23 mouse cellular contexts compared by ENCODE assay signal in the genomic region with DNA sequence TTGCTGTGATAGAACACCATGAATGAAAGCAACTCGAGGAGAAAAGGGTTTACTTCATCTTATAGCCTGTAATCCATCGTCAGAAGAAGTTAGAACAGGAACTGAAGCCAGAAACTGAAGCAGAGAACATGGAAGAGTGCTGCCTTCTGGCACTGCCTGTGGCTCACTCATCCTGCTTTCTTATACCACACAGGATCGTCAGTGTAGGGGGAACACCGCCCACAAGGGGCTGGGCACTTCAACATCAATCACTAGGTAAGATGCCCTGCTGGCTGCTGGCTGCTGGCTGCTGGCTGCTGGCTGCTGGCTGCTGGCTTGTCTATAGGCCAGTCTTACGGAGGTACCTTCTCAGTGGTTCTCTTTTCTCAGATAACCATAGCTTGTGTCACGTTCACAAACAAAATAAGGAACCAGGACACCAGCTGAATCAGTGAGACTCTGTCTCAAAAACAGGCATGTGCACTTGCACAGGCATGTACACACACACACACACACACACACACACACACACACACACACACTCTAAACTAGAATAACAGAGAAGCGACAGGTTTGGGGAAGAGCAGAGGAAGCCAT. TPM values are rescaled to one million over a fixed set of nuclear protein-coding genes. Genes with fewer than 3 reads are reported as not detected.
A peak's percentile ranks its signal among the peaks of the same experiment; 100 is the strongest.
DNase-seq lines count a peak whose midpoint lies in the region; ATAC-seq and TF ChIP-seq lines count a peak whose summit lies in the region.
"Had no signal": no experiment of that assay in that cellular context is flagged by ENCODE, and none has a peak within 500 bp of the region (broad histone marks: within the 10 kb centered on the region; RNA-seq: fewer than 3 reads in every experiment).

No protein-coding gene starts in this region.

- TF ChIP-seq RAD21 in MEL (IDR thresholded peaks at IDR 0.05; ENCODE audit: low read depth, low read length), result no peak

- no peak overlapping the region for H3K4me2 ChIP-seq in intestine, embryonic 15.5 days (replicated peaks)
- H3K4me2 ChIP-seq: embryonic facial prominence, embryonic 12.5 days; forebrain, embryonic 15.5 days; heart, embryonic 12.5 days; hindbrain, embryonic 14.5 days had no signal

- H3K36me3 ChIP-seq in MEL (ENCODE audit: control insufficient read depth in 1 of 2, insufficient read depth in 2 of 2, low read length in 2 of 2), result no peaks in the 10 kb centered on the region
- H3K36me3 ChIP-seq in megakaryocyte, embryonic 14.5 days (replicated peaks; ENCODE audit: low read length), result no peaks in the 10 kb centered on the region
- no peaks in the 10 kb centered on the region for H3K36me3 ChIP-seq in intestine, embryonic 15.5 days
- H3K36me3 ChIP-seq: embryonic facial prominence, embryonic 12.5 days; forebrain, embryonic 15.5 days; heart, embryonic 12.5 days; hindbrain, embryonic 10.5 days had no signal

- no peak for TF ChIP-seq POLR2A in MEL (IDR thresholded peaks at IDR 0.05; ENCODE audit: control insufficient read depth in 1 of 2, insufficient read depth in 1 of 2, low read depth in 1 of 2, low read length in 2 of 2, poor library complexity in 1 of 2)

- no peaks in the 10 kb centered on the region for H3K27me3 ChIP-seq in MEL (ENCODE audit: control insufficient read depth in 1 of 2, insufficient read depth in 2 of 2, low read length in 2 of 2)
- H3K27me3 ChIP-seq in megakaryocyte, embryonic 14.5 days (replicated peaks), result peaks cover 14% of the 10 kb centered on the region
- no peaks in the 10 kb centered on the region for H3K27me3 ChIP-seq in intestine, embryonic 15.5 days (replicated peaks)
- H3K27me3 ChIP-seq: embryonic facial prominence, embryonic 12.5 days; forebrain, embryonic 15.5 days; heart, embryonic 12.5 days had no signal

- peak; percentile 49 for ATAC-seq in common myeloid progenitor, adult 5-6 weeks (replicated peaks; ENCODE audit: low read depth, poor library complexity, severe bottlenecking)
- ATAC-seq in intestine, embryonic 15.5 days, result no peak
- ATAC-seq: forebrain, embryonic 15.5 days had no signal

- no peaks in the 10 kb centered on the region for H3K79me2 ChIP-seq in MEL (ENCODE audit: control insufficient read depth, insufficient read depth, low read length, poor library complexity)

- no peaks in the 10 kb centered on the region for H3K9me3 ChIP-seq in MEL (replicated peaks; ENCODE audit: insufficient read depth, low read length)
- no peaks in the 10 kb centered on the region for H3K9me3 ChIP-seq in megakaryocyte, embryonic 14.5 days
- no peaks in the 10 kb centered on the region for H3K9me3 ChIP-seq in intestine, embryonic 15.5 days
- H3K9me3 ChIP-seq: embryonic facial prominence, embryonic 12.5 days; forebrain, embryonic 15.5 days; heart, embryonic 12.5 days; hindbrain, embryonic 10.5 days had no signal

- peak overlapping the region; percentile 3 to 49; a peak in 3 of 4 replicates for H3K4me3 ChIP-seq in MEL (ENCODE audit: control insufficient read depth in 1 of 2, insufficient read depth in 1 of 2, low read depth in 2 of 2, low read length in 2 of 2)
- H3K4me3 ChIP-seq in megakaryocyte, embryonic 14.5 days (replicated peaks), result peak overlapping the region; percentile 21
- H3K4me3 ChIP-seq in intestine, embryonic 15.5 days (replicated peaks), result no peak overlapping the region
- H3K4me3 ChIP-seq: embryonic facial prominence, embryonic 12.5 days; forebrain, embryonic 15.5 days; heart, adult 2 months; heart, embryonic 12.5 days; hindbrain, embryonic 10.5 days had no signal

- no peak for TF ChIP-seq CTCF in MEL (IDR thresholded peaks at IDR 0.05 in 2 of 3, conservative IDR thresholded peaks at IDR 0.05 in 1 of 3; ENCODE audit: control insufficient read depth in 1 of 3, insufficient read depth in 1 of 3, low read depth in 2 of 3, low read length in 3 of 3, poor library complexity in 1 of 3, severe bottlenecking in 1 of 3)

- TF ChIP-seq EP300 in MEL (IDR thresholded peaks at IDR 0.05; ENCODE audit: low read depth in 1 of 2, low read length in 2 of 2), result no peak

- no peak overlapping the region for H3K27ac ChIP-seq in MEL (ENCODE audit: control insufficient read depth, low read depth, low read length)
- no peak overlapping the region for H3K27ac ChIP-seq in intestine, embryonic 15.5 days
- H3K27ac ChIP-seq: embryonic facial prominence, embryonic 12.5 days; forebrain, embryonic 15.5 days; heart, adult 2 months; hindbrain, embryonic 10.5 days; hindbrain, embryonic 14.5 days had no signal

- WGBS in intestine, embryonic 15.5 days, result 63% methylated on average over 7 of the region's 7 CpGs

- H3K4me1 ChIP-seq in MEL (ENCODE audit: control insufficient read depth in 1 of 2, insufficient read depth in 2 of 2, low read length in 2 of 2), result peaks cover 0 to 4% of the 10 kb centered on the region in 2 experiments; a peak in 1 of 4 replicates
- H3K4me1 ChIP-seq in megakaryocyte, embryonic 14.5 days, result peaks cover under 1% of the 10 kb centered on the region; the same call in 1 of the 2 replicates
- peaks cover 8% of the 10 kb centered on the region for H3K4me1 ChIP-seq in intestine, embryonic 15.5 days (replicated peaks)
- H3K4me1 ChIP-seq: embryonic facial prominence, embryonic 12.5 days; forebrain, embryonic 15.5 days had no signal

- peak; percentile 78 for DNase-seq in MEL (ENCODE audit: low read depth, low spot score)
- DNase-seq in urinary bladder, adult 2 months (ENCODE audit: low spot score), result no peak
- no peak for DNase-seq in urinary bladder, postnatal 10 days (ENCODE audit: low spot score)
- no peak for DNase-seq in spleen, adult 12 weeks (ENCODE audit: low spot score)
- DNase-seq: adrenal gland, adult 8-10 months; adrenal gland, postnatal 36 days; B cell, adult 2 months; cerebellum, adult 11 months; cerebellum, adult 8-10 months; cerebellum, postnatal 14 days; gastrocnemius, postnatal 10 days; heart, adult 2 months had no signal

- no peak overlapping the region for H3K9ac ChIP-seq in MEL (ENCODE audit: control insufficient read depth, low read depth, low read length, poor library complexity, severe bottlenecking)
- H3K9ac ChIP-seq in intestine, embryonic 15.5 days, result no peak overlapping the region
- H3K9ac ChIP-seq: embryonic facial prominence, embryonic 12.5 days; forebrain, embryonic 15.5 days; heart, embryonic 12.5 days; hindbrain, embryonic 14.5 days had no signal

TF ChIP-seq in MEL, 35 proteins besides CTCF, POLR2A, EP300 and RAD21:
- TF ChIP-seq SIN3A (IDR thresholded peaks at IDR 0.05; ENCODE audit: low read length), result peak; percentile 39; the same call in 1 of the 2 replicates
- no peak for TF ChIP-seq E2F4 (IDR thresholded peaks at IDR 0.05; ENCODE audit: borderline replicate concordance, low read depth, low read length)
- peak; percentile 63; the same call in 1 of the 2 replicates for TF ChIP-seq TBP (IDR thresholded peaks at IDR 0.05; ENCODE audit: low read depth, low read length)
- TF ChIP-seq POLR2AphosphoS5 (IDR thresholded peaks at IDR 0.05; ENCODE audit: borderline replicate concordance, low read depth, low read length), result no peak
- TF ChIP-seq BHLHE40 (IDR thresholded peaks at IDR 0.05; ENCODE audit: borderline replicate concordance, low read depth, low read length), result peak; percentile 84; the same call in 1 of the 2 replicates
- TF ChIP-seq MEF2A (IDR thresholded peaks at IDR 0.05; ENCODE audit: extremely low read depth, insufficient replicate concordance, low read depth, low read length, poor library complexity, severe bottlenecking), result no peak
- TF ChIP-seq SMC3 (IDR thresholded peaks at IDR 0.05; ENCODE audit: low read depth, low read length), result no peak
- no peak for TF ChIP-seq MYB (IDR thresholded peaks at IDR 0.05; ENCODE audit: low read depth, low read length)
- TF ChIP-seq CHD1 (IDR thresholded peaks at IDR 0.05; ENCODE audit: low read depth, low read length), result no peak
- no peak for TF ChIP-seq TAL1 (IDR thresholded peaks at IDR 0.05; ENCODE audit: low read length)
- 0 out of 2 replicates have a peak, but pooled peaks have one; percentile 40 for TF ChIP-seq MXI1 (IDR thresholded peaks at IDR 0.05; ENCODE audit: low read depth, low read length)
- peak; percentile 26; the same call in 1 of the 2 replicates for TF ChIP-seq MAX (IDR thresholded peaks at IDR 0.05; ENCODE audit: low read length)
- TF ChIP-seq USF2 (IDR thresholded peaks at IDR 0.05; ENCODE audit: borderline replicate concordance in 1 of 2, insufficient read depth in 1 of 2, low read depth in 1 of 2, low read length in 2 of 2), result no peak
TF ChIP-seq in MEL: peak in this region for 5.

RNA-seq across cellular contexts. Expression of a gene that starts 13.7 kb away (rescaled TPM):
- not detected in 2 replicates for total RNA-seq in MEL (2012; rRNA removed)
- polyA plus RNA-seq in MEL (2012; ENCODE audit: insufficient read depth in 1 of 2, insufficient read length in 2 of 2, low read depth in 1 of 2, low replicate concordance in 2 of 2, missing spikeins in 1 of 2), result not detected
- total RNA-seq in common myeloid progenitor, adult 5-6 weeks (2017), result not detected in 2 replicates
- not detected in 2 replicates for polyA plus RNA-seq in megakaryocyte, embryonic 14.5 days (2012; ENCODE audit: insufficient read depth, low replicate concordance)
- 0.22 and 0.25 TPM in 2 replicates for polyA plus RNA-seq in urinary bladder, adult 2 months (2012; rRNA removed)
- polyA plus RNA-seq in intestine, embryonic 15.5 days (2015; fragmentation: Nextera tagmentation; extraction: Ambion mirVana), result 0.72 and 0.90 TPM in 2 replicates
- total RNA-seq: heart, postnatal 25 days had no signal
- polyA plus RNA-seq: heart, embryonic 16.5 days had no signal

RNA-seq across cellular contexts. Expression of a gene that starts 23.4 kb away (rescaled TPM):
- total RNA-seq in MEL (2012; rRNA removed), result not detected in 2 replicates
- polyA plus RNA-seq in MEL (2012; ENCODE audit: insufficient read depth in 1 of 2, insufficient read length in 2 of 2, low read depth in 1 of 2, low replicate concordance in 2 of 2, missing spikeins in 1 of 2), result not detected
- total RNA-seq in common myeloid progenitor, adult 5-6 weeks (2017), result not detected in 2 replicates
- polyA plus RNA-seq in megakaryocyte, embryonic 14.5 days (2012; ENCODE audit: insufficient read depth, low replicate concordance), result not detected in 2 replicates
- polyA plus RNA-seq in urinary bladder, adult 2 months (2012; rRNA removed), result not detected in 2 replicates
- not detected in 2 replicates for polyA plus RNA-seq in intestine, embryonic 15.5 days (2015; fragmentation: Nextera tagmentation; extraction: Ambion mirVana)
- total RNA-seq: gastrocnemius, postnatal 10 days; gastrocnemius, postnatal 4 days; heart, adult 2 months; heart, postnatal 25 days had no signal
- polyA plus RNA-seq: heart, embryonic 12.5 days had no signal

RNA-seq across cellular contexts. Expression of a gene that starts 53.5 kb away (rescaled TPM):
- total RNA-seq in MEL (2012; rRNA removed), result 2.6 TPM in 2 replicates
- 1 to 10 TPM in 1 of 2 experiments, not detected in 1; 9.1 TPM for polyA plus RNA-seq in MEL (2012; ENCODE audit: insufficient read depth in 1 of 2, insufficient read length in 2 of 2, low read depth in 1 of 2, low replicate concordance in 2 of 2, missing spikeins in 1 of 2)
- total RNA-seq in common myeloid progenitor, adult 5-6 weeks (2017), result 0.78 and 0.87 TPM in 2 replicates
- 4.5 and 4.6 TPM in 2 replicates for polyA plus RNA-seq in megakaryocyte, embryonic 14.5 days (2012; ENCODE audit: insufficient read depth, low replicate concordance)
- polyA plus RNA-seq in urinary bladder, adult 2 months (2012; rRNA removed), result 6.6 and 7.6 TPM in 2 replicates
- polyA plus RNA-seq in intestine, embryonic 15.5 days (2015; fragmentation: Nextera tagmentation; extraction: Ambion mirVana), result 51.3 and 66.1 TPM in 2 replicates
